Mouse (Mus musculus) frontal cortex, postnatal 14 days (tissue): ENCODE measurements around the gene Creld1.

ENCODE experiments used
- DNase-seq, 2 experiments: peaks; one replicate each; pipeline ENCODE4 v3.0.0; 2022; ENCODE audit warnings: low spot score in 2 of 2

The Creld1 gene

DNA sequence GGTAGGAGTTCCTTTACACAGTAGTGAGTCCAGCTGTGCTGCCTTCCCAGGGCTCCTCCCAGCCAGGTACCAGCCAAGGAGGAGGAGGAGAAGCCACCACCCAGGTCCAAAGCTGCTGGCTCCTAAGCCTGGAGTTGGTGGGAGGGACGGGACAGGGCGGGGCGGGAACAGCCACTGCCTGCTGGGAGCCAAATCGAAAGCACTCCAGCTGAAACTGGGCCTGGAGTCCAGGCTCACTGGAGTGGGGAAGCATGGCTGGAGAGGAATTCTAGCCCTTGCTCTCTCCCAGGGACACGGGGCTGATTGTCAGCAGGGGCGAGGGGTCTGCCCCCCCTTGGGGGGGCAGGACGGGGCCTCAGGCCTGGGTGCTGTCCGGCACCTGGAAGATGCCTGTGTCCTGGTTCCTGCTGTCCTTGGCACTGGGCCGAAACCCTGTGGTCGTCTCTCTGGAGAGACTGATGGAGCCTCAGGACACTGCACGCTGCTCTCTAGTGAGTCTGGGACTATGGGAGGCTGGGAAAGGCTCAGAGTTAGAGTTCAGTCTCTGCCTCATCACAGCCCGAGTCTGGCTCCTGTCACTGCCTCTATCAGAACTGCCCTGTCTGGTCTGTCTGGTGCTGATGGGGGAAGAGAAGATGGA is 11.7 kb upstream of the Creld1 start, which contains the start of gene Il17rc:
Gene Il17rc, plus strand, starts transcription at position 131 of the 640 bp plus-strand sequence.
- DNase-seq = no peak

- DNase-seq = no peak
Observed at GRCm38 (mm10) chr6:113472061-113472460, 11.0 kb upstream of the Creld1 start.

DNA sequence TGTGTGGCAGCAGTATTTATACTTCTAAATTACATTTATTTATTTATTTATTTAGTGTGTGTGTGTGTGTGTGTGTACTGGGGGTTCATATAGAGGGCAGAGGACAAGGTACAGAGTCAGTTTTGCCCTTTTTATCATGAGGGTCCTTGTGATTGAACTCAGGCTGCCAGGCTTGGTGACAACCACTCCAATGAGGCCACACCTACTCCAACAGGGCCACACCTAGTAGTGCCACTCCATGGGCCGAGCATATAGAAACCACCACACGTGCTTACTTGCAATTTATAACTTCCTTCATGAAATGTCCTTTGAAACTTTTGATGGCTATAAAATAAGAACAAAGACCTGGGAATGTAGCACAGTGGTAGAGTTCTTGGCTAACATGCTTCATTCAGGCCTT is 9.9 kb upstream of the Creld1 start:
- no peak for DNase-seq

DNA sequence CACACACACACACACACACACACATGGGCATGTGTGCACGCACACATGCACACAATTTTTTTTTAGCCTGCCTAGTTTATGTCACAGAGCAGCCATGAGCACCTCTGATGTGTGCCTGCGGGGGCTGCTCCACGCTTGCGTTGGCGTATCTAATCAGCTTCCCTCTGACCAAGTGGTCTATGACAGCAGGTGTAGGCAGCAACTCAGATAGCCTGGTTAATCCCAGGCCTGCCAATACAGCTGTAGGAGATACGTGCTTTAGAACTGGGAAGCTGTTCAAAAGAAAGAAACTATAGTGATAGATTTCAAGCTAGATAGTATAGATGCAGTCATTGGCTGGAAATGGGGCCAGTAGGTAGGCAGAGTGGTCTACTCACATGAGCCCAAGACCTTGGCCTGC is 9.4 kb upstream of the Creld1 start:
- DNase-seq = no peak

DNA sequence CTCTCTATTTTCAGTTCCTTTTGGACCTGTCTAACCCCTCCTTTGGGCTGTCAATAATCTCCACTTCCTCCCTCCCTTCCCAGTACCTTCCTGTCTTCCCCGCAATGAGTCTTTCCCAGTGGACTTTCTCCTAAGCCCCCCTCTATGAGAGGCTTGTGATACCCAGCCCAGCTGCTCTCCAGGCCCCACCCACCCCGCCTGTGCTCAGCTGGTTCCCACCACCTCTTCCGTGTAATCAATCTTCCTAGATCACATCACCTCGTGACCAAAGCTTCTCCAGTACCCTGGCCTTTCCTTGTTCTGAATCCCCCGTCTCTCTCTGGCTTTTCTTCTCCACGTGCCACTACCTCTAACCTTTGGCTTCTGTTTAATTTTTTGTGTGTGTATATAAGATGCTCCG is 5.7 kb upstream of the Creld1 start:
- no peak for DNase-seq

- DNase-seq = no peak
Observed at GRCm38 (mm10) chr6:113478906-113479305, 4.2 kb upstream of the Creld1 start.

- DNase-seq = no peak
Observed at GRCm38 (mm10) chr6:113480555-113481373, 2.3 kb upstream of the Creld1 start.

DNA sequence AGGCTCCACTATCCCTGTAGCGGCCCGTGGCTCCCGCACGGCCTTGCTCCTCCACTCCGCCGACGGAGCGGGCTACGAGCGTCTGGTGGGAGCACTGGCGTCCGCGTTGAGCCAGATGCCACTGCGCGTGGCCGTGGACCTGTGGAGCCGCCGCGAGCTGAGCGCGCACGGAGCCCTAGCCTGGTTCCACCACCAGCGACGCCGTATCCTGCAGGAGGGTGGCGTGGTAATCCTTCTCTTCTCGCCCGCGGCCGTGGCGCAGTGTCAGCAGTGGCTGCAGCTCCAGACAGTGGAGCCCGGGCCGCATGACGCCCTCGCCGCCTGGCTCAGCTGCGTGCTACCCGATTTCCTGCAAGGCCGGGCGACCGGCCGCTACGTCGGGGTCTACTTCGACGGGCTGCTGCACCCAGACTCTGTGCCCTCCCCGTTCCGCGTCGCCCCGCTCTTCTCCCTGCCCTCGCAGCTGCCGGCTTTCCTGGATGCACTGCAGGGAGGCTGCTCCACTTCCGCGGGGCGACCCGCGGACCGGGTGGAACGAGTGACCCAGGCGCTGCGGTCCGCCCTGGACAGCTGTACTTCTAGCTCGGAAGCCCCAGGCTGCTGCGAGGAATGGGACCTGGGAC is 509 bp upstream of the Creld1 start:
- peak in 1 of 2 experiments; percentile 32 for DNase-seq

DNA sequence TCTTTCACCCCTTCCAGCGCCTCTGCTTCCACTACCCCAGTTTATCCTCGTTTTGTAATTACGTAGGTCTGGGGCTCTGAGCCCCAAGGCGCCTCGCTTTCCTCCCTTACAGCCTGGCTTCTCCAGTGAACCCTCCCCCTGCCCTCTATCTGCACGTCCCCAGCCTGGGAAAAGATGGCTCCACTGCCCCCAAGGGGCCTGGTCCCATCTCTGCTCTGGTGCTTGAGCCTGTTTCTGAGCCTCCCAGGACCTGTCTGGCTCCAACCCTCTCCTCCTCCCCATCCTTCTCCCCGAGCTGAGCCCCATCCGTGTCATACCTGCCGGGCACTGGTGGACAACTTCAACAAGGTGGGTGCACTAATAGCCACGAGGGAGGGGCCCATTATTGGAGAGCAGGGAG is 632 bp downstream of the Creld1 start:
- no peak for DNase-seq

GRCm38 (mm10) chr6:113487125-113487576 is 4.1 kb downstream of the Creld1 start:
- no peak for DNase-seq

GRCm38 (mm10) chr6:113489410-113489809 is 6.3 kb downstream of the Creld1 start:
- no peak for DNase-seq

- no peak for DNase-seq
Observed at GRCm38 (mm10) chr6:113492101-113492864, 9.2 kb downstream of the Creld1 start.

- DNase-seq = peak; percentile 47 to 56
Observed at GRCm38 (mm10) chr6:113494258-113494788, 11.2 kb downstream of the Creld1 start.

DNA sequence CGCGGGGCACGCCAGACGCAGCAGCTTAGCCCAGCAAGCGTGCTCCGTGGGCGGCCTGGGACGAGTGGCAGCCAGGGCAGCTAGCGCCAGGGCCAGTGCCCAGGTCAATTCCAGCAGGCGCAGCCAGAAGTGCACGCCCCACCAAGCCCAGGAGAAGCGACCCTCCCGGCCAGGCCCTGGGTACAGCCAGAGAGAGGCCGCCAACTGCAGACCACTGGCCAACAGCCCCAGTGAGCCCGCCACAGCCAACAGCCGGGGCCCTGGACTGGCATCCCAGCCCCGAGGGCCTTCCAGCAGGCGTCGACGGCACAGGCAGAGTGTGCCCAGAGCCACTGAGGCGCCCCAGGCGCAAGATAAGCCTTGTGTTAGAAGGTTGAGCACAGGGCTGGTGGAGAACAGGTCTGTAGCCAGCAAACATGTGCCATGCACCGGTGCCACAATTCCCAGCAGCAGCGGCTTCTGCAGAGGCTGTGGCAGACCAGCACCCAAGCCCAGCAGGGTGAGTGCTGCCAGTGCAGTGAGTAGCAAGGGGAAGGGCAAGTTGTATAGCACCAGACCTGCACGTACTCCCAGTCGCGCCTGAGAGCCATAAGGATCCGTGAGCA is 12.1 kb downstream of the Creld1 start:
- no peak for DNase-seq

DNA sequence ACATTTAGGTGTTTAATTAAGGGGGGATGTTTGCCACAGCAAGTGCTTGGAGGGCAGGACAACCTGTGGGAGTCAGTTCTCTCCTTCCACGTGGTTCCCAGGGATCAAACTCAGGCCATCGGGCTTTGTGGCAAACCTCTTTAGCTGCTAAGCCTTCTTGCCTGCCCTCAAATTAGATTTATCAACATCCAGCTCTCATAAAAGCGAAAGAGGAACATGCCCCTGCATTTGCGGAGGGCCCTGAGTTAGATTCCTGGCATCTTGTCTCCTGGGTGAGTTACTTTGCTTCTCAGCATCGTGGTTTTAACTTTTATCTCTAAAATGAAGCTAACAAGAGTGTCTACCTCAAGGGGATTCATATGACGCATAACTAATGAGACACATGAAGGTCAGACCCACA is 16.2 kb downstream of the Creld1 start:
- DNase-seq = no peak

DNA sequence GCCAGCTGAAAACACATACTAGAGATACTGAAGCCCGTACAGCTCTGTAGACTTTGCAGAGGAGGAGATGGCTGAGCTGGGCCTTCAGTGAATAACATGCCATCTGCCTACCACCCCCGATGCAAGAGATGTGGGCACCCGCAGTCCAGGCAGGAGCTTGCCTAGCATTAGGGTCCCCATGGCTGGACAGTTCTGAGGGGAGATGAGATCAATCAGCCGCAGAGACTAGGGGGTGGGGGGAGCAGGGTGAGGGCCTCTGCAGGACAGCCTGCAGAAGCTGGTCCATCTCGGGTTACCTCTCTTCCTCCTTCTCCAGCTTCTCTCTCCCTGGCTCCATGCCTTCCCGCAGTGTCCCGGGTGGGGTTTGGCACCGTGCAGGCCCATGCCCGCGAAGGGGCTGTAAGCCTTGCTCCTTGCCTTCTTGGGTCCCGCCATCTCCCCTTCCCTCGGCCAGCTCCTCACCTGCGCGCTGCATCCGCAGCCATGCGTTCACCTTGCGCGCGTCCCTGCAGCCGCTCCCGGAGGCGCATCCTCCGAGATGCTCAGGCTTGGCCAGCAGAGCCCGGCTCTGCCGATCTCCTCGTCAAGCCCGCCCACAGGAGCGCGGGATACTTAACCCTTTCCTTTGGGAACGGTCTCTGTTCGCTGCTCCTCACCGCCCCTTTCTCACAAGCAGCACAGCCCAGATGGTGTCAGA is 18.4 kb downstream of the Creld1 start, which contains the start of gene Prrt3:
Gene Prrt3, minus strand, starts transcription at position 544 of the 697 bp plus-strand sequence.
- DNase-seq = peak; percentile 69 to 70

GRCm38 (mm10) chr6:113502801-113503200 is 19.7 kb downstream of the Creld1 start:
- no peak for DNase-seq

DNA sequence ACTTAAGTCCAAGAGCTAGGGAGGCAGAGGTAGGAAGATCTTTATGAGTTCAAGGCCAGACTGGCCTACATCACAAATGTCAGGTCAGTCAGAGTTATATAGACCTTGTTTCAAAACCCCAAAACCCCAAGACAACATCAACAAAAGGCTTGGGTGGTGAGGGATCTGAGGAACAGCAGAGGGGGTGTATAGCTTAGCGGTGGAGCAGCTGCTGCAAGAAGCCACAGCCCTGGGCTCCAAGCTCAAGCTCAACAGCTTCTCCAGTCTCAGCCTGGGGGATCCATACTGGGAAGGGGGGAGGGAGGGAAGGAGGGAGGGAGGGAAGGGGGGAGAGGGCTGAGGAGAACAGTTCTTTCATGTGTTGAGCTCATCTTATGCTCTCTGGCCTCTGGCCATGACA is 22.6 kb downstream of the Creld1 start:
- no peak for DNase-seq

DNA sequence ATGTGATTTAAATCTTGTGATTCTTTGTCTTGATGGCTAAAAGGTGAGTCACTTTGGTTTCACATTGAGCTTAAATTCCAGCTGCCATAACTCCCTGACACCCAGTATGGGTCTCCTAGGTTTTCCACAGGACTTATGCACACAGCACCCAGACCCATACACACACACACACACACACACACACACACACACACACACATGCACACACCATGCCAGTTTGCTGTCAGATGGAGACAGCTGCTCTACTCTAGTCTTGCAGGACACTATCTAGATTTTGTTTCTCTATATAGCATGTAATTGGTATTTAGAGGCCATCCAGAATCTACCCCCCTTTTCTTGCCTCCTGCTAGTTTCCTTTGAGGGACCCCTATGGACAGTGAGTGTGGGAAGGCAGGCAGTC is 24.0 kb downstream of the Creld1 start:
- DNase-seq = no peak

GRCm38 (mm10) chr6:113508272-113508946 is 25.3 kb downstream of the Creld1 start:
- no peak for DNase-seq
